Mouse (Mus musculus) olfactory bulb, adult 2 months (tissue): ENCODE measurements at regions not wholly inside any gene's neighbourhood (a gene's known extent, or its start where the extent isn't known, plus 50 kb on each side); places are given as distances from the start of the nearest gene placed in this dataset.

Experiments used
- H3K27ac ChIP-seq: fragments of 200-500 bp; 2 replicates; pipeline ENCODE4 v1.5.1; 2012; ENCODE audit warnings: low read depth, low read length; ENCODE audit not compliant: insufficient read depth
- H3K4me1 ChIP-seq: fragments of 200-500 bp; 2 replicates; pipeline ENCODE4 v1.6.1; 2012; ENCODE audit warnings: low read length; ENCODE audit not compliant: control insufficient read depth, insufficient read depth
- H3K4me3 ChIP-seq: fragments of 200-500 bp; 2 replicates; pipeline ENCODE4 v1.5.1; 2012; ENCODE audit warnings: mild to moderate bottlenecking, low read depth, low read length, moderate library complexity; ENCODE audit not compliant: insufficient read depth
- CTCF ChIP-seq: fragments of 200-500 bp; IDR thresholded peaks from 2 replicates; pipeline ENCODE4 v1.5.1; 2012; ENCODE audit warnings: low read depth, mild to moderate bottlenecking, low read length, moderate library complexity; ENCODE audit not compliant: insufficient read depth
- POLR2A ChIP-seq: fragments of 200-500 bp; IDR thresholded peaks from 2 replicates; pipeline ENCODE4 v1.6.1; 2012; ENCODE audit warnings: mild to moderate bottlenecking, low read depth, low read length, moderate library complexity; ENCODE audit not compliant: insufficient read depth
- WGBS: fragments of 180-500 bp; shearing (Covaris S2); methylation state at CpG from one replicate; pipeline ENCODE4 v1.1.7; 2018; 5-methylcytosine and 5-hydroxymethylcytosine counted together

GRCm38 (mm10) chr2:78804931-78805330 is 63.0 kb upstream of the Ube2e3 start:
- no peak overlapping the region for H3K27ac ChIP-seq
- H3K4me1 ChIP-seq = no peaks in the 10 kb centered on the region
- 88% methylated on average over 3 of the region's 3 CpGs for WGBS
- TF ChIP-seq CTCF (no peak), POLR2A (no peak)
- no peak overlapping the region for H3K4me3 ChIP-seq

DNA sequence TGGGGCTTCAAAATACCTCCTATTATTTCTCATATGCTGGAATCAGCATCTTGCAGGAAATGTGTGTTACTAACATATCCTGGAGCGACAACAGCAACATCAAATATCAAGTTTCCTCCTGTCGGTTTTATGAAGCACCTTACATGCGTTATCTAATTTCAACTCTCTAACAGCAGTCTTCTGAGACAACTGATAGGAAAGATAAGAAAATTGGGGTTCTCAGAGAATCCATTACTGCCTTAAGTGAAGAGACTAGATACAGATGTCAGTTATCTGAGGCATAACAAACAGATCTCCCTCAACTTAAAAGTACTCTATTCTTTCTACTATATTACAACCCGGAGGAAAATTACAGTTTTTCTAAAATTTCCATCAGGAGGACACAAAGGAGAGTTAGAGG is 64.4 kb upstream of the Ube2e3 start:
- no peak overlapping the region for H3K27ac ChIP-seq
- no peaks in the 10 kb centered on the region for H3K4me1 ChIP-seq
- WGBS = 87% methylated on average over 4 of the region's 4 CpGs
- H3K4me3 ChIP-seq = no peak overlapping the region
- no peak for TF ChIP-seq CTCF
- TF ChIP-seq POLR2A = no peak

DNA sequence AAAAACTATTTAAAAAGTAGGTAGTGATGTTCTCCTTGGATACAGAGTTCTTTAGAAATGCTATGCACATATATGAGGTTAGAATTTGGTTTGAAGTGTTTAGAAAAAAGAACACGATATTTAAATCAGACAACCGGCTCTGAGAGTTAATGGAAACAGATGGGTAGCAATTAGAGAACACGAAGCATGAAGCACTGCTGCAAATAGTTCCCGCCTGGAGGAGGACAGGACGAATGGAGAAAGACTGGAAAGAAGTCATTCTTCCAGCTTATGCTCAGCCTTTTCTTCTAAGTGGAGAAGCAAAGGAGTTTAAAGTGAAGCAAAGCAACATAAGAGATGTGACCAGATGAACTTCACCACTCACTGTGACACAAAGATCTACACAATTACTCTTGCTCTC is 72.5 kb upstream of the Ube2e3 start:
- H3K4me1 ChIP-seq = no peaks in the 10 kb centered on the region
- WGBS = 32% methylated on average over 5 of the region's 5 CpGs
- TF ChIP-seq POLR2A (no peak), CTCF (no peak)
- H3K27ac ChIP-seq = no peak overlapping the region
- H3K4me3 ChIP-seq = no peak overlapping the region

DNA sequence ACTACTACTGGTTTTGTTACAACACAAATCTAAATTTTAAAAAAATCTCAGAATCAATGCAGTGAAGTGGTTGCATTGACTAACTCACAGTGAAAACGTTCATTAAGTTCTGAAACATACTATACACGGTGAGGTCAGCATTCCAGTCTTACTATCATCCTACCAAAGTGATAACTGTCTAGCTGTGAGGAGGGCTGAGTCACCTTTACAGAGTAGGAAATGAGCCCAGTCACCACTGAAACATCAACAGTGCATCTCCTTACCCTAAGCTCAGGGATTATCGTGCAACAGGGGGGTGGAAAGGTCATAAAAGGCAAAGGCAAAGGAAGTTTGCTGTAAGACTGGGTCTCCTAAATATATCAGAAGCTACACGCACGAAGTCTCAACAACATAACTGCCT is 73.2 kb upstream of the Ube2e3 start:
- H3K27ac ChIP-seq = no peak overlapping the region
- WGBS = 85% methylated on average over 5 of the region's 5 CpGs
- no peaks in the 10 kb centered on the region for H3K4me1 ChIP-seq
- no peak for TF ChIP-seq POLR2A
- TF ChIP-seq CTCF = no peak
- H3K4me3 ChIP-seq = no peak overlapping the region

GRCm38 (mm10) chr2:78789124-78789523 is 78.8 kb upstream of the Ube2e3 start:
- no peaks in the 10 kb centered on the region for H3K4me1 ChIP-seq
- H3K27ac ChIP-seq = no peak overlapping the region
- TF ChIP-seq POLR2A (no peak), CTCF (no peak)
- 90% methylated on average over 5 of the region's 5 CpGs for WGBS
- no peak overlapping the region for H3K4me3 ChIP-seq

DNA sequence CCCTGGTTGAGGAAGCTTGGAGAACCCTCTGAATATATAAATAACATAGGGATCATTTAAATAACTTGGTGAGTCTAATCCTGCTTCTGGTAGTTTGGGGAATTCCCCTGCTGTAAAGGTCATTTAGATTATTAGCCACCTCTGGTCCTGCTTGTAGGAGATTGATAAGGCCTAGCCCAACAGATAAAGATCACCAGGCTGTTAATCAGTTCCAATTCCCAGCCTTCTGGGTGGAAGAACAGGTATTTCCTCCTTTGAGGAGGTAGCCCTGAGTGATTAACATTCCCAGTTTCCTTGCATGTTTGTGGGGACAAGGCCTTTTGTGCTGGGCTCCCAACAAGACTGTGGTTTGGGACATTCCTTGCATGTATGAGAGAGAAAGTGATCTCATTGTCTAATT is 79.7 kb upstream of the Ube2e3 start:
- no peak overlapping the region for H3K4me3 ChIP-seq

DNA sequence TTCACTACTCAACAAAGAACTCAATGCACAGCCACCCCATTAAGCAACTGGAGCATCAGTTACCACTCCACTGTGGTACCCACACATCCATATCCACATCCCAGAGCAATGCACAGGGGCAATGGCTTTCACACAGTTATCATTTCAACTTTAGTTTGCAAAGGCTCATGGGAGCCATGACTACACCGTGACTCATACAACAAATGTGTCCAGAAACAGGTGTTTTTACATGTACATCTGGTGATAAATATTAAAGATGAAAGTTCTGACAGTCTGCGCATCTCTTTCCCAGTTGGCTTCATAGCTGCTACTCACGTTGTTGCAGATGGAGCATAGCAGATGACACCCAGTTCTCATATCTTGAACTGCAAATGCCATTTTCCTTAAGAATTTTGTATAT is 88.0 kb upstream of the Ube2e3 start:
- Histone ChIP-seq H3K27ac (no peak overlapping the region), H3K4me3 (no peak overlapping the region), H3K4me1 (no peaks in the 10 kb centered on the region)
- WGBS = 94% methylated on average over 3 of the region's 3 CpGs
- TF ChIP-seq POLR2A = no peak
- TF ChIP-seq CTCF = no peak

More for the DNA sequence above, 79.7 kb upstream of the Ube2e3 start:
- no peak overlapping the region for H3K27ac ChIP-seq
- no peak for TF ChIP-seq CTCF
- no peak for TF ChIP-seq POLR2A
- H3K4me1 ChIP-seq = no peaks in the 10 kb centered on the region

DNA sequence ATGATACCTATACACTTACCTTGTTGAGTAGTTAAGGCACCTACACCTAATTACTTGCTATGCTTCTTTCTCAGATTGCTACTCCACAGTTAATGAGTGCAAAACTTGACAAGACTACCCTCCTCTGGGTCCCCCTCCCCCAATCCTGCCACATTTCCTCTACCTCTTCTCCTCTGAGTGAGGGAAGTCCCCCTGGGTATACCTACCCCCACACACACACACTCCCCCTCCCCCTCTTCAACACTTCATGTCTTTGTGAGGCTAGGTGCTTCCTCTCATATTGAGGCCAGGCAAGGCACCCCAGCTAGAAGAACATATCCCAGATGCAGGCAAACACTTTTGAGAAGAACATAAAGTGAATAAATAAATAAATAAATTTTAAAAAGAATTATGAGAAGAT is 90.3 kb upstream of the Ube2e3 start:
- Histone ChIP-seq H3K4me3 (no peak overlapping the region), H3K4me1 (no peaks in the 10 kb centered on the region), H3K27ac (no peak overlapping the region)
- TF ChIP-seq CTCF = no peak
- no peak for TF ChIP-seq POLR2A

DNA sequence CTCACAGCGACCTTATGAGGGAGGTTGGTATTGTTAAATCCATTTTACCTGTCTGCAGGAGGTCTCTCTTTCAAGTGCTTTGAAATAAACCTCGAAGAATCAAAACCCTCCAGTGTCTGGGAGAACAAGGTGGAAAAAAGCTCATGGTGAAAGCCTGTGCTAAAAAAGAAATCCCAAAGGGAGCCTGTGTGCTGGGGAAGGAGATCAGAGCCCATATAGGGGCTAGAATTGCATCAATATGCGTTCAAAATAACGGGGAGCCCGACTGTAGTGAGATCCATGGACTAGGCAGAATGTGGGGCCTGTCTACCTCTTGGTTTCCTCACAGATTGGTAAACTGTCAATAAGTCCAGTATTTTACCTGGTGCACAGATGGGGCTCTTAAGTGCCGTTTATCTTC is 113.6 kb upstream of the Ube2e3 start:
- Histone ChIP-seq H3K4me3 (no peak overlapping the region), H3K4me1 (no peaks in the 10 kb centered on the region), H3K27ac (no peak overlapping the region)
- no peak for TF ChIP-seq CTCF
- TF ChIP-seq POLR2A = no peak
- 60% methylated on average over 6 of the region's 6 CpGs for WGBS

GRCm38 (mm10) chr2:78753918-78754317 is 114.0 kb upstream of the Ube2e3 start:
- WGBS = 60% methylated on average over 4 of the region's 4 CpGs
- TF ChIP-seq POLR2A = no peak
- TF ChIP-seq CTCF = no peak
- Histone ChIP-seq H3K27ac (no peak overlapping the region), H3K4me1 (no peaks in the 10 kb centered on the region), H3K4me3 (no peak overlapping the region)

GRCm38 (mm10) chr2:78730161-78730560 is 137.8 kb upstream of the Ube2e3 start:
- Histone ChIP-seq H3K4me1 (no peaks in the 10 kb centered on the region), H3K27ac (no peak overlapping the region), H3K4me3 (no peak overlapping the region)
- WGBS = 85% methylated on average over 6 of the region's 6 CpGs
- no peak for TF ChIP-seq CTCF
- no peak for TF ChIP-seq POLR2A
